Mouse (Mus musculus): ENCODE data around the gene Olig1. TPM values are rescaled to one million over a fixed set of nuclear protein-coding genes. Genes with fewer than 3 reads are reported as not detected.

Olig1 gene
- polyA plus RNA-seq, 1 experiment: 0.17 TPM

GRCm38 (mm10) chr16:91258956-91259355, 10.6 kb upstream of the Olig1 start:
- Histone ChIP-seq H3K4me1 (ENCODE audit: control insufficient read depth, insufficient read depth, low read length) (no peaks in the 10 kb centered on the region), H3K27ac (ENCODE audit: insufficient read depth, low read depth, low read length) (no peak overlapping the region), H3K27me3 (replicated peaks; ENCODE audit: control insufficient read depth, insufficient read depth, low read length) (peaks cover 1% of the 10 kb centered on the region; the same call in 1 of the 2 replicates), H3K4me3 (ENCODE audit: insufficient read depth, low read depth, low read length) (no peak overlapping the region), H3K36me3 (ENCODE audit: control insufficient read depth, insufficient read depth, low read length) (no peaks in the 10 kb centered on the region)
- no peak for DNase-seq
- TF ChIP-seq POLR2A (IDR thresholded peaks at IDR 0.05; ENCODE audit: low read depth, low read length): no peak
- no peak for TF ChIP-seq CTCF (conservative IDR thresholded peaks at IDR 0.05; ENCODE audit: insufficient read depth, insufficient read length, low read depth, low read length)
- 49% methylated on average over 3 of the region's 3 CpGs for WGBS

DNA sequence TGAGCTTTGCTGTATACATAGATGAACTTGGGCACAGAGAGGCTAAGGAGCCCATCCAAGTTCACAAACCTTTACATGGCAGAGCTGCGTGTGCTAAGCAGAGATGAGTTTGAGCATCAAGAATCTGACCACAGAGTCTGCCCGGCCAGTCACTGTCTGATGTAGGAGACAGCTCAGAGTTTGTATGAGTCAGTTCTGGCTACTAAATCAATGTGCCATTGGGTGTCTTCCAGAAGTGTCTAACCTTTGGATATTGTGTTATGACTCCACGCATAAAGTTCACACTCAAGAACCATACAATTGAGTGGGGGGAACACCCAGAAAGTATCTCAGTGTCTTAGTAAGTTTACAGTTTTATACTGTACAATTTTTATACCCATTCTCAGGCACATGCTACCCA, 8.7 kb upstream of the Olig1 start:
- WGBS: 87% methylated on average over 3 of the region's 3 CpGs
- DNase-seq: no peak
- peaks cover 1% of the 10 kb centered on the region; the same call in 1 of the 2 replicates for H3K27me3 ChIP-seq (replicated peaks; ENCODE audit: control insufficient read depth, insufficient read depth, low read length)
- no peak overlapping the region for H3K27ac ChIP-seq (ENCODE audit: insufficient read depth, low read depth, low read length)
- no peak for TF ChIP-seq CTCF (conservative IDR thresholded peaks at IDR 0.05; ENCODE audit: insufficient read depth, insufficient read length, low read depth, low read length)
- no peak for TF ChIP-seq POLR2A (IDR thresholded peaks at IDR 0.05; ENCODE audit: low read depth, low read length)
- no peaks in the 10 kb centered on the region for H3K36me3 ChIP-seq (ENCODE audit: control insufficient read depth, insufficient read depth, low read length)
- no peaks in the 10 kb centered on the region for H3K4me1 ChIP-seq (ENCODE audit: control insufficient read depth, insufficient read depth, low read length)
- H3K4me3 ChIP-seq (ENCODE audit: insufficient read depth, low read depth, low read length): no peak overlapping the region

DNA sequence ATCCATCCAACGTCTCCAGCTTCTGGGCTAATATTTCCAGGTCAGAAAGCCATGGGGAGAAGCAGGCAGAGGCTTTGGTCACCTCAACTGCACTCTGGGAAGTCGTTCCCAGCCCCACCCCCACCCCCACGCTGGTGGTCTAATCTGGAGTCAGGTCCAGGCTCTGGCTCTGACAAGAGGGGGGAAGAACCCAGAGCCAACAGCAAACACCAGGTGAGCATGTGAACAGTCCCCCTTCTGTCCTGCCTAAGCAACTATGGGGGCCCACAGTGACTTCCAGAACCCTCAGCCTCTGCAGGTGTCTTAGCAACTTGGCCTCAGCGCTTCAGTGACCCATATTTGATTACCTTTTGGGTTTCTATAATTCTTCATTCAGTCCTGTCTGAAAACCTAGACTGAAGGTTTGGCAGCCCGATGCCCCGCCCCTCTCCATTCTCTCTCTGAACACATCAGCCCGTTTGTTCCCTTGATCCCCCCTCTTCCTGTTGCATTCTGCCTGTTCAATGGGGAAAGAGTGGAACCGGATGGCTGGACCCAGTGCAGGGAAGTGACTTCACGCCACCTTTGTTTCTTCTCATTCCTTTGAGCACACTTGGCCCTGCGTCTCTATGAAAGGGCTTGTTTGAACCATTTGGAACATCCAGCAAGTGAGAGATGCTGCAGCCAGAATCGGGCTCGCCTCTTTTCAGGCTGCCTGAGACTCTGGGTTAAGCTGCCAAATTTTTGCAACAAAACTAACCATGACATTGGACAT, 6.9 kb upstream of the Olig1 start:
- Histone ChIP-seq H3K4me3 (ENCODE audit: insufficient read depth, low read depth, low read length) (no peak overlapping the region), H3K27me3 (replicated peaks; ENCODE audit: control insufficient read depth, insufficient read depth, low read length) (peaks cover 1% of the 10 kb centered on the region), H3K27ac (ENCODE audit: insufficient read depth, low read depth, low read length) (no peak overlapping the region), H3K36me3 (ENCODE audit: control insufficient read depth, insufficient read depth, low read length) (no peaks in the 10 kb centered on the region), H3K4me1 (ENCODE audit: control insufficient read depth, insufficient read depth, low read length) (no peaks in the 10 kb centered on the region)
- TF ChIP-seq CTCF (conservative IDR thresholded peaks at IDR 0.05; ENCODE audit: insufficient read depth, insufficient read length, low read depth, low read length): no peak
- no peak for TF ChIP-seq POLR2A (IDR thresholded peaks at IDR 0.05; ENCODE audit: low read depth, low read length)
- DNase-seq: no peak
- 31% methylated on average over 12 of the region's 12 CpGs for WGBS

GRCm38 (mm10) chr16:91265972-91266371, 3.6 kb upstream of the Olig1 start:
- H3K27me3 ChIP-seq (replicated peaks; ENCODE audit: control insufficient read depth, insufficient read depth, low read length): peaks cover 3% of the 10 kb centered on the region
- WGBS: 72% methylated on average over 6 of the region's 6 CpGs
- H3K4me3 ChIP-seq (ENCODE audit: insufficient read depth, low read depth, low read length): no peak overlapping the region
- DNase-seq: no peak
- no peak for TF ChIP-seq CTCF (conservative IDR thresholded peaks at IDR 0.05; ENCODE audit: insufficient read depth, insufficient read length, low read depth, low read length)
- TF ChIP-seq POLR2A (IDR thresholded peaks at IDR 0.05; ENCODE audit: low read depth, low read length): no peak
- H3K4me1 ChIP-seq (ENCODE audit: control insufficient read depth, insufficient read depth, low read length): no peaks in the 10 kb centered on the region
- H3K27ac ChIP-seq (ENCODE audit: insufficient read depth, low read depth, low read length): no peak overlapping the region
- H3K36me3 ChIP-seq (ENCODE audit: control insufficient read depth, insufficient read depth, low read length): no peaks in the 10 kb centered on the region

- H3K27ac ChIP-seq (ENCODE audit: insufficient read depth, low read depth, low read length): no peak overlapping the region
- no peaks in the 10 kb centered on the region for H3K4me1 ChIP-seq (ENCODE audit: control insufficient read depth, insufficient read depth, low read length)
- no peak for TF ChIP-seq POLR2A (IDR thresholded peaks at IDR 0.05; ENCODE audit: low read depth, low read length)
- TF ChIP-seq CTCF (conservative IDR thresholded peaks at IDR 0.05; ENCODE audit: insufficient read depth, insufficient read length, low read depth, low read length): no peak
- H3K36me3 ChIP-seq (ENCODE audit: control insufficient read depth, insufficient read depth, low read length): no peaks in the 10 kb centered on the region
- H3K4me3 ChIP-seq (ENCODE audit: insufficient read depth, low read depth, low read length): no peak overlapping the region
- H3K27me3 ChIP-seq (replicated peaks; ENCODE audit: control insufficient read depth, insufficient read depth, low read length): peaks cover 4% of the 10 kb centered on the region
- 6% methylated on average over 13 of the region's 13 CpGs for WGBS
- no peak for DNase-seq
Observed at GRCm38 (mm10) chr16:91268724-91269452, 684 bp upstream of the Olig1 start.

- Histone ChIP-seq H3K4me3 (ENCODE audit: insufficient read depth, low read depth, low read length) (no peak overlapping the region), H3K27ac (ENCODE audit: insufficient read depth, low read depth, low read length) (no peak overlapping the region), H3K4me1 (ENCODE audit: control insufficient read depth, insufficient read depth, low read length) (no peaks in the 10 kb centered on the region), H3K36me3 (ENCODE audit: control insufficient read depth, insufficient read depth, low read length) (no peaks in the 10 kb centered on the region), H3K27me3 (replicated peaks; ENCODE audit: control insufficient read depth, insufficient read depth, low read length) (peaks cover 4% of the 10 kb centered on the region)
- no peak for TF ChIP-seq CTCF (conservative IDR thresholded peaks at IDR 0.05; ENCODE audit: insufficient read depth, insufficient read length, low read depth, low read length)
- TF ChIP-seq POLR2A (IDR thresholded peaks at IDR 0.05; ENCODE audit: low read depth, low read length): no peak
- 1% methylated on average over 63 of the region's 63 CpGs for WGBS
- no peak for DNase-seq
Observed at GRCm38 (mm10) chr16:91270212-91270971, 820 bp downstream of the Olig1 start.

Measured in kidney, adult 2 months (tissue).